Mouse (Mus musculus): Measurements from ENCODE around the gene Sorcs2. TPM values are rescaled to one million over a fixed set of nuclear protein-coding genes. Genes with fewer than 3 reads are reported as not detected.

Sorcs2 gene
- polyA plus RNA-seq, 1 experiment from 2014 or later: 14.8 TPM

- H3K4me2 ChIP-seq: no peak overlapping the region
- no peak overlapping the region for H3K4me3 ChIP-seq (replicated peaks)
- H3K4me1 ChIP-seq: peaks cover 16% of the 10 kb centered on the region
- 54% methylated on average over 8 of the region's 8 CpGs for WGBS
- H3K9me3 ChIP-seq (replicated peaks): no peaks in the 10 kb centered on the region
- no peaks in the 10 kb centered on the region for H3K36me3 ChIP-seq
- H3K27ac ChIP-seq (replicated peaks): no peak overlapping the region
- H3K27me3 ChIP-seq (replicated peaks): no peaks in the 10 kb centered on the region
- no peak overlapping the region for H3K9ac ChIP-seq (replicated peaks)
- peak; percentile 29; the same call in 1 of the 2 replicates for ATAC-seq (ENCODE audit: low FRiP score)
Observed at GRCm38 (mm10) chr5:36186294-36187053, 211.5 kb downstream of the Sorcs2 start.

GRCm38 (mm10) chr5:36182326-36182725 lies 215.6 kb downstream of the Sorcs2 start:
- Histone ChIP-seq H3K4me1 (peaks cover 14% of the 10 kb centered on the region), H3K4me3 (replicated peaks) (no peak overlapping the region), H3K9me3 (replicated peaks) (no peaks in the 10 kb centered on the region), H3K4me2 (no peak overlapping the region), H3K9ac (replicated peaks) (no peak overlapping the region), H3K27me3 (replicated peaks) (no peaks in the 10 kb centered on the region), H3K27ac (replicated peaks) (no peak overlapping the region), H3K36me3 (no peaks in the 10 kb centered on the region)
- no peak for ATAC-seq (ENCODE audit: low FRiP score)
- 62% methylated on average over 7 of the region's 7 CpGs for WGBS

- no peak for ATAC-seq (ENCODE audit: low FRiP score)
- Histone ChIP-seq H3K4me1 (peaks cover 16% of the 10 kb centered on the region), H3K9ac (replicated peaks) (no peak overlapping the region), H3K9me3 (replicated peaks) (no peaks in the 10 kb centered on the region), H3K27me3 (replicated peaks) (no peaks in the 10 kb centered on the region), H3K4me2 (no peak overlapping the region), H3K27ac (replicated peaks) (no peak overlapping the region), H3K4me3 (replicated peaks) (no peak overlapping the region), H3K36me3 (no peaks in the 10 kb centered on the region)
- 89% methylated on average over 5 of the region's 5 CpGs for WGBS
Observed at GRCm38 (mm10) chr5:36179708-36180107, 218.2 kb downstream of the Sorcs2 start.

- WGBS: 96% methylated on average over 3 of the region's 3 CpGs
- Histone ChIP-seq H3K4me1 (peaks cover 21% of the 10 kb centered on the region), H3K27me3 (replicated peaks) (no peaks in the 10 kb centered on the region), H3K4me3 (replicated peaks) (no peak overlapping the region), H3K9me3 (replicated peaks) (no peaks in the 10 kb centered on the region), H3K27ac (replicated peaks) (no peak overlapping the region), H3K4me2 (no peak overlapping the region), H3K9ac (replicated peaks) (no peak overlapping the region), H3K36me3 (no peaks in the 10 kb centered on the region)
- ATAC-seq (ENCODE audit: low FRiP score): no peak
Observed at GRCm38 (mm10) chr5:36178785-36179184, 219.2 kb downstream of the Sorcs2 start.

- no peaks in the 10 kb centered on the region for H3K27me3 ChIP-seq (replicated peaks)
- no peak overlapping the region for H3K4me2 ChIP-seq
- ATAC-seq (ENCODE audit: low FRiP score): no peak
- no peaks in the 10 kb centered on the region for H3K9me3 ChIP-seq (replicated peaks)
- H3K36me3 ChIP-seq: no peaks in the 10 kb centered on the region
- no peak overlapping the region for H3K4me3 ChIP-seq (replicated peaks)
- H3K4me1 ChIP-seq: peaks cover 21% of the 10 kb centered on the region
- WGBS: 58% methylated on average over 7 of the region's 7 CpGs
- H3K27ac ChIP-seq (replicated peaks): no peak overlapping the region
- no peak overlapping the region for H3K9ac ChIP-seq (replicated peaks)
Observed at GRCm38 (mm10) chr5:36178215-36178614, 219.7 kb downstream of the Sorcs2 start.

- ATAC-seq (ENCODE audit: low FRiP score): no peak
- Histone ChIP-seq H3K9me3 (replicated peaks) (no peaks in the 10 kb centered on the region), H3K27ac (replicated peaks) (no peak overlapping the region), H3K36me3 (no peaks in the 10 kb centered on the region), H3K4me1 (peaks cover 16% of the 10 kb centered on the region), H3K4me3 (replicated peaks) (no peak overlapping the region), H3K4me2 (no peak overlapping the region), H3K9ac (replicated peaks) (no peak overlapping the region), H3K27me3 (replicated peaks) (no peaks in the 10 kb centered on the region)
- 95% methylated on average over 4 of the region's 4 CpGs for WGBS
Observed at GRCm38 (mm10) chr5:36176873-36177272, 221.1 kb downstream of the Sorcs2 start.

- ATAC-seq (ENCODE audit: low FRiP score): no peak
- Histone ChIP-seq H3K27me3 (replicated peaks) (no peaks in the 10 kb centered on the region), H3K4me3 (replicated peaks) (no peak overlapping the region), H3K36me3 (no peaks in the 10 kb centered on the region), H3K4me1 (peaks cover 16% of the 10 kb centered on the region), H3K9ac (replicated peaks) (no peak overlapping the region), H3K27ac (replicated peaks) (no peak overlapping the region), H3K9me3 (replicated peaks) (no peaks in the 10 kb centered on the region), H3K4me2 (no peak overlapping the region)
- 87% methylated on average over 11 of the region's 11 CpGs for WGBS
Observed at GRCm38 (mm10) chr5:36176409-36176808, 221.5 kb downstream of the Sorcs2 start.

GRCm38 (mm10) chr5:36174569-36175115 lies 223.3 kb downstream of the Sorcs2 start:
- H3K4me3 ChIP-seq (replicated peaks): no peak overlapping the region
- H3K4me1 ChIP-seq: peaks cover 23% of the 10 kb centered on the region
- peak overlapping the region; percentile 70 for H3K27ac ChIP-seq (replicated peaks)
- H3K4me2 ChIP-seq: no peak overlapping the region; the same call in 1 of the 2 replicates
- H3K36me3 ChIP-seq: no peaks in the 10 kb centered on the region
- WGBS: 20% methylated on average over 9 of the region's 9 CpGs
- H3K9me3 ChIP-seq (replicated peaks): no peaks in the 10 kb centered on the region
- no peak overlapping the region for H3K9ac ChIP-seq (replicated peaks)
- ATAC-seq (ENCODE audit: low FRiP score): peak; percentile 75
- 0 out of 2 replicates have a peak, but pooled peaks cover 3% of the 10 kb centered on the region for H3K27me3 ChIP-seq (replicated peaks)

GRCm38 (mm10) chr5:36168963-36169650 lies 228.8 kb downstream of the Sorcs2 start:
- Histone ChIP-seq H3K27ac (replicated peaks) (peak overlapping the region; percentile 72), H3K9ac (replicated peaks) (no peak overlapping the region), H3K4me2 (no peak overlapping the region), H3K4me3 (replicated peaks) (no peak overlapping the region), H3K9me3 (replicated peaks) (no peaks in the 10 kb centered on the region), H3K4me1 (peaks cover 36% of the 10 kb centered on the region), H3K36me3 (no peaks in the 10 kb centered on the region), H3K27me3 (replicated peaks) (0 out of 2 replicates have a peak, but pooled peaks cover 3% of the 10 kb centered on the region)
- peak; percentile 52 for ATAC-seq (ENCODE audit: low FRiP score)
- 26% methylated on average over 14 of the region's 14 CpGs for WGBS

GRCm38 (mm10) chr5:36166346-36167013 lies 231.5 kb downstream of the Sorcs2 start:
- 0 out of 2 replicates have a peak, but pooled peaks cover 3% of the 10 kb centered on the region for H3K27me3 ChIP-seq (replicated peaks)
- H3K9me3 ChIP-seq (replicated peaks): no peaks in the 10 kb centered on the region
- H3K36me3 ChIP-seq: no peaks in the 10 kb centered on the region
- H3K4me1 ChIP-seq: peaks cover 36% of the 10 kb centered on the region
- H3K27ac ChIP-seq (replicated peaks): no peak overlapping the region
- H3K9ac ChIP-seq (replicated peaks): no peak overlapping the region
- H3K4me3 ChIP-seq (replicated peaks): no peak overlapping the region
- no peak overlapping the region for H3K4me2 ChIP-seq
- 59% methylated on average over 6 of the region's 6 CpGs for WGBS
- ATAC-seq (ENCODE audit: low FRiP score): no peak

- Histone ChIP-seq H3K4me2 (no peak overlapping the region), H3K27me3 (replicated peaks) (no peaks in the 10 kb centered on the region), H3K36me3 (no peaks in the 10 kb centered on the region), H3K9ac (replicated peaks) (no peak overlapping the region), H3K9me3 (replicated peaks) (no peaks in the 10 kb centered on the region), H3K4me3 (replicated peaks) (no peak overlapping the region), H3K4me1 (peaks cover 36% of the 10 kb centered on the region), H3K27ac (replicated peaks) (no peak overlapping the region)
- no peak for ATAC-seq (ENCODE audit: low FRiP score)
- WGBS: 74% methylated on average over 21 of the region's 21 CpGs
Observed at GRCm38 (mm10) chr5:36165424-36166302, 232.3 kb downstream of the Sorcs2 start.

All from neural tube, embryonic 15.5 days (tissue).